24 mouse cellular contexts compared by ENCODE assay signal in the genomic region with DNA sequence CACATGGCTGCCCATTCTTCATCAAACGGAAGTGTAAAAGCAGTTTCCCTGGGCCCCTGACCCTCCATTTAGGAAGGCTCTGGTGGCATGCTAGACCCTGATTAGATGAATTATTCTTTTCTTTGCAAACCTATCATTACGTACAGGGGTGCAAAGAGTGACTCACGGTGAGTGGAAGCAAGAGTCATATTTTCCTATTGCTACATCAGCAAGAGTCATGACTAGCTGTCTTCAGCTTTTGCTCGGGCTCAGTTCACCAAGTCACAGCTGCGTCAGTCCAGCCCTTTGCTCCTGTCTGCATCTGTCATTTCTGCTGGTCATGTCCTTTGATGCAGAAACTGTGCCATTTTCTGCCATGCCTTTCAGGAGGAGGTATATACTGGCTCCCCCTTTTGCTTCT.
DNase-seq lines count a peak whose midpoint lies in the region; ATAC-seq and TF ChIP-seq lines count a peak whose summit lies in the region.
"Had no signal": no experiment of that assay in that cellular context is flagged by ENCODE, and none has a peak within 500 bp of the region (broad histone marks: within the 10 kb centered on the region; RNA-seq: fewer than 3 reads in every experiment).

No protein-coding gene starts in this region.

- H3K4me1 ChIP-seq in intestine, embryonic 15.5 days (replicated peaks) = no peaks in the 10 kb centered on the region
- H3K4me1 ChIP-seq: embryonic facial prominence, embryonic 15.5 days; forebrain, embryonic 12.5 days; heart, embryonic 10.5 days; hindbrain, embryonic 12.5 days had no signal

- no peak overlapping the region for H3K27ac ChIP-seq in intestine, embryonic 15.5 days
- H3K27ac ChIP-seq: embryonic facial prominence, embryonic 15.5 days; forebrain, embryonic 12.5 days; heart, embryonic 10.5 days; hindbrain, embryonic 12.5 days; hindbrain, postnatal 0 days had no signal

- H3K4me3 ChIP-seq in C2C12 (ENCODE audit: insufficient read depth, poor library complexity, severe bottlenecking) = no peak overlapping the region
- H3K4me3 ChIP-seq in intestine, embryonic 15.5 days (replicated peaks) = no peak overlapping the region
- H3K4me3 ChIP-seq: embryonic facial prominence, embryonic 15.5 days; forebrain, embryonic 12.5 days; heart, embryonic 10.5 days; hindbrain, embryonic 12.5 days had no signal

- 85% methylated on average over 5 of the region's 5 CpGs for WGBS in intestine, embryonic 15.5 days

- H3K79me3 ChIP-seq in C2C12 (ENCODE audit: low read depth) = no peaks in the 10 kb centered on the region

- no peaks in the 10 kb centered on the region for H3K36me3 ChIP-seq in C2C12 (ENCODE audit: control insufficient read depth, insufficient read depth)
- H3K36me3 ChIP-seq in intestine, embryonic 15.5 days = no peaks in the 10 kb centered on the region
- H3K36me3 ChIP-seq: embryonic facial prominence, embryonic 15.5 days; forebrain, embryonic 12.5 days; heart, embryonic 10.5 days; hindbrain, embryonic 12.5 days had no signal

- TF ChIP-seq CTCF in C2C12 (IDR thresholded peaks at IDR 0.05; ENCODE audit: control insufficient read depth, insufficient read depth, insufficient read length) = no peak

- no peak overlapping the region for H3K4me2 ChIP-seq in intestine, embryonic 15.5 days (replicated peaks)
- H3K4me2 ChIP-seq: embryonic facial prominence, embryonic 15.5 days; forebrain, embryonic 12.5 days; hindbrain, embryonic 12.5 days had no signal

- no peaks in the 10 kb centered on the region for H3K79me2 ChIP-seq in C2C12 (ENCODE audit: control insufficient read depth, insufficient read depth)

- no peaks in the 10 kb centered on the region for H3K9me3 ChIP-seq in intestine, embryonic 15.5 days
- H3K9me3 ChIP-seq: embryonic facial prominence, embryonic 15.5 days; heart, embryonic 10.5 days; hindbrain, embryonic 12.5 days had no signal

- no peak for ATAC-seq in intestine, embryonic 15.5 days
- ATAC-seq: activated CD4-positive, CD25-positive, alpha-beta regulatory T cell, adult 4 months; forebrain, embryonic 16.5 days; hindbrain, postnatal 0 days; Patski had no signal

- no peak overlapping the region for H3ac ChIP-seq in C2C12 (ENCODE audit: control insufficient read depth, insufficient read length, low read depth)

- peak; percentile 95 for DNase-seq in 3T3-L1 (ENCODE audit: low read depth, low spot score)
- DNase-seq in adrenal gland, adult 8-10 months = peak; percentile 10
- DNase-seq in brain, adult 2 months (ENCODE audit: low read depth, low spot score) = peak; percentile 8
- no peak for DNase-seq in lung, postnatal 4 days
- no peak for DNase-seq in layer of hippocampus, adult 9-11 months
- no peak for DNase-seq in urinary bladder, postnatal 10 days (ENCODE audit: low spot score)
- DNase-seq: cerebellum, adult 8-10 months; cerebellum, postnatal 14 days; embryo, embryonic 11 days; gastrocnemius, postnatal 10 days; heart, adult 18-20 months; heart, postnatal 10 days; heart, postnatal 4 days; kidney, adult 18-20 months had no signal

- no peak overlapping the region for H3K9ac ChIP-seq in intestine, embryonic 15.5 days
- H3K9ac ChIP-seq: embryonic facial prominence, embryonic 15.5 days; forebrain, embryonic 12.5 days; hindbrain, embryonic 12.5 days had no signal

- H3K27me3 ChIP-seq in C2C12 (ENCODE audit: control insufficient read depth, insufficient read depth, insufficient read length) = no peaks in the 10 kb centered on the region
- no peaks in the 10 kb centered on the region for H3K27me3 ChIP-seq in intestine, embryonic 15.5 days (replicated peaks)
- H3K27me3 ChIP-seq: embryonic facial prominence, embryonic 15.5 days; forebrain, embryonic 12.5 days; hindbrain, embryonic 12.5 days had no signal

TF ChIP-seq in C2C12, 6 proteins besides CTCF, POLR2A, EP300 and RAD21:
- no peak for TF ChIP-seq MYOG (IDR thresholded peaks at IDR 0.05; ENCODE audit: control insufficient read depth, extremely low read depth, insufficient read length)
- peak; percentile 91 for TF ChIP-seq CEBPB (IDR thresholded peaks at IDR 0.05; ENCODE audit: low read depth)
- TF ChIP-seq FOSL1 (IDR thresholded peaks at IDR 0.05; ENCODE audit: insufficient read depth, low read length, poor library complexity, severe bottlenecking) = peak; percentile 96
- no peak for TF ChIP-seq USF1 (IDR thresholded peaks at IDR 0.05; ENCODE audit: low read depth)
- TF ChIP-seq MAX (IDR thresholded peaks at IDR 0.05) = no peak
- TF ChIP-seq MYOD1 (IDR thresholded peaks at IDR 0.05; ENCODE audit: control insufficient read depth, insufficient read length, low read depth) = peak; percentile 88

Comparison
In these comparisons a context has a peak if more than half of its experiments do, and no peak if none do; other contexts are left out.
1. DNase-seq: peak in 3T3-L1 (single experiment), adrenal gland, adult 8-10 months (single experiment) and brain, adult 2 months (single experiment); none in lung, postnatal 4 days (0 of 2), layer of hippocampus, adult 9-11 months (single experiment) and urinary bladder, postnatal 10 days (single experiment).